Mouse (Mus musculus): Measurements from ENCODE around the gene Ccdc186.
"Not testable (repeated sequence)": the region's sequence is repeated elsewhere in the genome, so short reads cannot be mapped to it uniquely, and the experiment has no call there.

Gene Ccdc186

GRCm38 (mm10) chr19:56801656-56802351 is 20.2 kb downstream of the Ccdc186 start:
- DNase-seq (ENCODE audit: low spot score in 2 of 2), result no peak

- no peak for DNase-seq (ENCODE audit: low spot score in 2 of 2)
Observed at GRCm38 (mm10) chr19:56800930-56801655, 20.9 kb downstream of the Ccdc186 start.

DNA sequence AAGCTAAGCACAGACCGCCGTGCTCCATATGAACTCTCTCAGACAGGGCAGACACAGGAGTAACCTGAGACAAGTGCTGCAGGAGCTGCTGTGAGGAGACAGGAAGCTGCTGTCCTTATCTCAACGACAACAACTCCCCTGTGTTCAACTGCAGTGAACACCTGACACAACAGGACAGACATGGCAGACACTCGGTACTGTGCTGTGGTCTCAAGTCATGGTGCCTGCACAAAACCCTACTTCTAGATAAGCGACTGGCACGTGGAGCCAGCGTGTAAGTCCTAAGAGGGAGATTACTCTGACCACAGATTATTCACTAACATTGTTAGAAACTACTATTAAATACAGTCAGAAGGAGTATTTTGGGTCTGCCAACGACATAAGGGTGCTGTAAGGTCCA is 21.8 kb downstream of the Ccdc186 start:
- DNase-seq (ENCODE audit: low spot score in 2 of 2), result no peak

DNA sequence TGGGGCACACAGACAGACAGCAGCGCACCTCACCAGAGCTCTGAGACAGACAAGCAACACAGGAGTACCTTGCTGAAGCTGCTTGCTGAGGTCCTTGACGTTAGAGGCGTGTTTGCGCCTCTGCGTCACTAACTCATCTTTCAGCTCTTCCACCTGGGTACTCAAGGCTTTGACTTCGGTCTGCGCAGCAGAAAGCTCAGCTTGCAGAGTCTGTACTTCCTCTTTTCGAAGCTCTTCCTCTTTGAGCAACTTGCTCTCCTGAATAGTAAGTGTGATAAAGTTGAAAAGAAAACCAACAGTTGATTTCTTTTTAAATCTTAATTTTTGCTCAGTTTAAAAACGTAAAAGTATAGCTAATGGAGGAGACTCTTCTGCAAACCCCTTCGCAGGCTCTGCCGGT is 24.6 kb downstream of the Ccdc186 start:
- DNase-seq (ENCODE audit: low spot score in 2 of 2), result no peak

DNA sequence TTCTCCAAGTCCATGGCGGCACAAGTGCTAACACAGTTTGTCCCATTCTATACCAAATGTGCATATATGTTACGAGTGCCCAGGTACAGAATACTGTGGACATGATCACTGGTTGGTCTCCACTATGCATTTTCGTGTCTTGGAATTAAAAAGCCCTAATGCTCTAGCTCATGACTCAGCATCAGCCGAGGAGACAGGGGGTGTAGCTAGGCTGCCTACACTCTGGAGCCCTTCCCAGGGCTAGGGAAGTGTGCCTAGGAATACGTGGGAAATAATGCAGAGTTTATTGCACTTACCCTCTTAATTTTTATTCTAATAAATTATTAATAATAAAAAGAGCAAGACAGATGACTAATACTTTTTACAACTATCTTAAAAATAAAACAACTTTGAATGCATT is 33.0 kb downstream of the Ccdc186 start:
- no peak for DNase-seq (ENCODE audit: low spot score in 2 of 2)

DNA sequence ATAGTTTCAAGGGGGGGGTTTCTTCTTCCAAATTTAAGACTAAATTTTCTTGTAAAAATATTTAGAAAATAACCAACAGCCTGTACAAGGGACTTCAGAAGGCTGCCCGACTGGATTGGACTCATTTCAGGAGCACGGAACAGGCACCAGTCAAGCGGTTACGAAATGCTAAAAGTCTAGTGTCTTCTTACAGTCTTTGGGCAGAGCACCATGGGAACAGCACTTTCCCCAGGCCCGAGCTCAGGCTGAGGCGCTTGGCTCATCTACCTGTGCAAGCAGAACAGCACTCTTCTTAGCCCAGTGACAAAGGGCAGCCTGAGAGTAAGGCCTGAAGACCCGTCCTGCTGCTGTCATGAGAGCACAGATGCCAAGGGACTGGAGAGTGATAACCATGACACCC is 34.1 kb downstream of the Ccdc186 start:
- DNase-seq (ENCODE audit: low spot score in 2 of 2), result no peak

DNA sequence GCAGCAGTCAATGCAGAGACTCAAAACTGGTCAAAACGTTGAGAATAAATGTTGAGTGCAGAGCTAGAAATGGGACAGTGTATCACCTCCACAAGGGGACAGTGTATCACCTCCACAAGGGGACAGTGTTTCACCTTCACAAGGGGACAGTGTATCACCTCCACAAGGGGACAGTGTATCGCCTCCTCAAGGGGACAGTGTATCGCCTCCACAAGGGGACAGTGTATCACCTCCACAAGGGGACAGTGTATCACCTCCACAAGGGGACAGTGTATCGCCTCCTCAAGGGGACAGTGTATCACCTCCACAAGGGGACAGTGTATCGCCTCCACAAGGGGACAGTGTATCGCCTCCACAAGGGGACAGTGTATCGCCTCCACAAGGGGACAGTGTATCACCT is 43.5 kb downstream of the Ccdc186 start:
- not testable (repeated sequence) for DNase-seq (ENCODE audit: low spot score in 2 of 2)

GRCm38 (mm10) chr19:56776719-56777382 is 45.1 kb downstream of the Ccdc186 start:
- peak in 1 of 2 experiments; percentile 53 for DNase-seq (ENCODE audit: low spot score in 2 of 2)

- no peak for DNase-seq (ENCODE audit: low spot score in 2 of 2)
Observed at GRCm38 (mm10) chr19:56775893-56776718, 45.9 kb downstream of the Ccdc186 start.

GRCm38 (mm10) chr19:56774971-56775892 is 46.8 kb downstream of the Ccdc186 start:
- no peak for DNase-seq (ENCODE audit: low spot score in 2 of 2)

- DNase-seq (ENCODE audit: low spot score in 2 of 2), result no peak
Observed at GRCm38 (mm10) chr19:56774408-56774962, 47.5 kb downstream of the Ccdc186 start.

- DNase-seq (ENCODE audit: low spot score in 2 of 2), result no peak
Observed at GRCm38 (mm10) chr19:56773393-56773971, 48.5 kb downstream of the Ccdc186 start.

- no peak for DNase-seq (ENCODE audit: low spot score in 2 of 2)
Observed at GRCm38 (mm10) chr19:56772158-56772557, 49.8 kb downstream of the Ccdc186 start.

GRCm38 (mm10) chr19:56769024-56769423 is 53.0 kb downstream of the Ccdc186 start:
- DNase-seq (ENCODE audit: low spot score in 2 of 2), result peak; percentile 40 to 79

- DNase-seq (ENCODE audit: low spot score in 2 of 2), result no peak
Observed at GRCm38 (mm10) chr19:56762686-56763085, 59.3 kb downstream of the Ccdc186 start.

DNA sequence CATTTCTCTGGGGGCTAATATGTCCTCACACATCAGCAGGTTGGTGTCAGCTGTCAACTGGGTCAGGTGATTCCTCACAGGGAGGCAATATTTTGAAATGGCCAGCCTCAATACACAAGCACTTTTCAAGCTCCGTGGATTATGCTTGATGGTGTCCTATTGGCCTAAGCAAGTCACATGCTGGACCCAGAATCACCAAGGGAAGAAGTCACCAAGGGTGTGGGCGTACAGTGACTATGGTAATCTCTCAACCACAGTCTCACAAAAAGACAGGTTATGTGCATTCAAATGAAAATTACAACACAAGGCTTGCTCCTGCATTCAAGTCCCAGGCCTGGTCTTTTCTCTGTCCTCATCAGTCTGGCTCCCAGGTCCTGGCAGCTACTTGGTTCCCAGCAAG is 60.3 kb downstream of the Ccdc186 start:
- DNase-seq (ENCODE audit: low spot score in 2 of 2), result no peak

DNA sequence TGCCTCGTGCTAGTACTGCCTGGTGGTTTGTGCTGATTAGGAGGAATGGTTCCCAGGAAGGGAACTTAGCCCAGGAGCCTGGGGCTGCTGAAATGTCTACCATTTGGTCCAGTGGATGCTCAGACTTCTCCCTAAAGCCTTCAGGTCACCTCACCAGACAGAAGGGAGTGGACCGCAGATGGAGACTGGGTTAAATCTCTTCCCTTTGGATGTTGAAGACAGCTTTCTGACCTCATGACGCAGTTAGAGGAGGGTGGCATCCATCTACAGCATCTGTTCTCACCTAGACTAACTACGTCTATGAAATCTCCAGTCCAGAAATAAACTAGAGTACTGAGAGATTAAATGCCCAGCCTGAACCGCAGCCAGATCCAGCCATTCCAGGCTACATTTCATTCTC is 60.9 kb downstream of the Ccdc186 start:
- no peak for DNase-seq (ENCODE audit: low spot score in 2 of 2)

GRCm38 (mm10) chr19:56760306-56760940 is 61.6 kb downstream of the Ccdc186 start:
- no peak for DNase-seq (ENCODE audit: low spot score in 2 of 2)

DNA sequence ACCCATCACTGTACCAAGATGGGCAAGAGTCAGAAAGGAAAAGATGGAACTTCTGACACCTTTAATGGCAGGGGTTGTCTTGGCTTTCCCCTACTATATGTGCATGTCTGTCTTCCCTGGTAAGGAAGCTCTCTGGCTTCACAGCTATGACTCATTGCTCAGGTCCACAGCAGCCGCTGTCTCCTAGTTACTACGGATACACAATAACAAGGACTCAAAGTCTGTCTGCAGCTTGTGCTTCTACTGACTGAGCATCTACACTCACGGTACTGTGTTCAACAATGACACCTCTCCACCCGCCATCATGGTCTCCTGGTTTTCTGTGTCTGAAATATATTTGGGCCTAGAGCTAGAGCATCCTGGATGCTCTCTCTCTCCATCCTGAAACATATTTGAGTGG is 62.2 kb downstream of the Ccdc186 start:
- no peak for DNase-seq (ENCODE audit: low spot score in 2 of 2)

DNA sequence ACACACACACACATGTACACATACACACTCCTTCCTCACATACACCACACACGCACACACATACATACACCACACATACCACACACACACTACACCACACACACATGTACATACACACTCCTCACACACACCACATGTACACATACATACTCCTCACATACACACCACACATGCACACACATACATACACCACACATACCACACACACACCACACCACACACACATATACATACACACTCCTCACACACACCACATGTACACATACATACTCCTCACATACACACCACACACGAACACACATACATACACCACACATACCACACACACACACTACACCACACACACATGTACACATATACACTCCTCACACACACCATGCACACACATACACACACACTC is 63.7 kb downstream of the Ccdc186 start:
- DNase-seq (ENCODE audit: low spot score in 2 of 2), result no peak

Data from frontal cortex, postnatal 36 days (tissue).